Mouse (Mus musculus): ENCODE measurements at regions not wholly inside any gene's neighbourhood (a gene's known extent, or its start where the extent isn't known, plus 50 kb on each side); places are given as distances from the start of the nearest gene placed in this dataset.

DNA sequence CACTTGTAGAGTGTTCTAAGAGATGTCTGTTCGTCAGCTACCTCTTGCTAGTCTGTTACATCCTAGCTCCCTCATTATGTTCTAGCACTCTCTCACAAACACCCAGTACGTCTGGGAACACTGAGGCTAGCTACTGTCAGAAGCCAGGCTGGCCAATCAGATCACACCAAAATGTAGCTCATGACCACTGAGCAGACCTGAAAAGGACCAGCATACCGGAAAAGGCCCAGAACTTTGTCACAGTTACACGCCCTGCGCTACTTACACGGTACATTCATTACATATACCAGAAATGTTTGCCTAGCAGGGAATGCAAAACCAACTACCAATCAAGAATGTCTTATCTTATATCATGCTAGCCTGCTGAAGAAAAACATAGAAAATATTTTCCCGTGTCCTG lies 216.5 kb upstream of the Foxq1 start:
- H3K27ac ChIP-seq (ENCODE audit: control insufficient read depth, low read depth, low read length) = no peak overlapping the region
- DNase-seq (ENCODE audit: low read depth, low spot score) = no peak
- H3K9me3 ChIP-seq (replicated peaks; ENCODE audit: insufficient read depth, low read length) = no peaks in the 10 kb centered on the region
- no peaks in the 10 kb centered on the region for H3K79me2 ChIP-seq (ENCODE audit: control insufficient read depth, insufficient read depth, low read length, poor library complexity)
- TF ChIP-seq E2F4 (IDR thresholded peaks at IDR 0.05; ENCODE audit: borderline replicate concordance, low read depth, low read length) (no peak), MYB (IDR thresholded peaks at IDR 0.05; ENCODE audit: low read depth, low read length) (no peak), USF1 (IDR thresholded peaks at IDR 0.05; ENCODE audit: low read depth, low read length) (no peak), NRF1 (IDR thresholded peaks at IDR 0.05; ENCODE audit: insufficient read depth, low read depth, low read length, poor library complexity, severe bottlenecking) (no peak), GATA1 (IDR thresholded peaks at IDR 0.05; ENCODE audit: low read depth, low read length) (no peak), MYC (IDR thresholded peaks at IDR 0.05; ENCODE audit: low read depth, low read length) (no peak), HCFC1 (IDR thresholded peaks at IDR 0.05; ENCODE audit: low read depth, low read length) (no peak), SMC3 (IDR thresholded peaks at IDR 0.05; ENCODE audit: low read depth, low read length) (no peak), KAT2A (conservative IDR thresholded peaks at IDR 0.05; ENCODE audit: low read depth, low read length) (no peak), ZMIZ1 (IDR thresholded peaks at IDR 0.05; ENCODE audit: low read depth, low read length) (no peak), GABPA (IDR thresholded peaks at IDR 0.05; ENCODE audit: low read depth, low read length) (no peak), TAL1 (IDR thresholded peaks at IDR 0.05; ENCODE audit: low read length) (no peak), CHD1 (IDR thresholded peaks at IDR 0.05; ENCODE audit: low read depth, low read length) (no peak), POLR2A (IDR thresholded peaks at IDR 0.05; ENCODE audit: control insufficient read depth in 1 of 2, insufficient read depth in 1 of 2, low read depth in 1 of 2, low read length in 2 of 2, poor library complexity in 1 of 2) (no peak), MAZ (IDR thresholded peaks at IDR 0.05; ENCODE audit: low read depth, low read length) (no peak), ETS1 (IDR thresholded peaks at IDR 0.05; ENCODE audit: low read depth, low read length) (no peak), SIN3A (IDR thresholded peaks at IDR 0.05; ENCODE audit: low read length) (no peak), MAFK (IDR thresholded peaks at IDR 0.05; ENCODE audit: borderline replicate concordance, low read depth, low read length) (no peak), ELF1 (IDR thresholded peaks at IDR 0.05; ENCODE audit: low read depth, low read length) (no peak)
- no peaks in the 10 kb centered on the region for H3K27me3 ChIP-seq (ENCODE audit: control insufficient read depth in 1 of 2, insufficient read depth in 2 of 2, low read length in 2 of 2)
- no peaks in the 10 kb centered on the region for H3K36me3 ChIP-seq (ENCODE audit: control insufficient read depth in 1 of 2, insufficient read depth in 2 of 2, low read length in 2 of 2)
- H3K4me1 ChIP-seq (ENCODE audit: control insufficient read depth in 1 of 2, insufficient read depth in 2 of 2, low read length in 2 of 2) = no peaks in the 10 kb centered on the region
- no peak overlapping the region for H3K4me3 ChIP-seq (ENCODE audit: control insufficient read depth in 1 of 2, insufficient read depth in 1 of 2, low read depth in 2 of 2, low read length in 2 of 2)
- H3K9ac ChIP-seq (ENCODE audit: control insufficient read depth, low read depth, low read length, poor library complexity, severe bottlenecking) = no peak overlapping the region

DNA sequence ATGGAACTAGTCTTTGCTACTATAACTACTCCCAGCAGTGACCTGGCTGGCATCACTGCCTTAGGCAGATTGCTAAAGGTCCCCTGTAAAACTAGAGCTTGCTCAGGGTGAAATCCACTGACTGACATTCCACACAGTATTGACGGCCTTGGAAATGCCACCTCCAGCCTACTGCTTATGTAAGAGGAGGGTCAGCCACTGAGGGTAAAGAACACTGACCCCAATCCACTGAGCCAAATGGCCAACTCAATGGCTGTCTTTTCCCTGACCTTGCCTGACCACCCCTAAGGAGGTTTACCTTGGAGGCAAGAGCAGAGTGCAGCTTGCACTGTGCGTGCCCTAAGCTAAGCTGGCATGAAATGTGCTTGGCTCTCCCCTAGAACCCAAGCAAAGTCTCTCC lies 216.0 kb upstream of the Foxq1 start:
- H3K27ac ChIP-seq (ENCODE audit: control insufficient read depth, low read depth, low read length) = no peak overlapping the region
- DNase-seq (ENCODE audit: low read depth, low spot score) = no peak
- H3K4me1 ChIP-seq (ENCODE audit: control insufficient read depth in 1 of 2, insufficient read depth in 2 of 2, low read length in 2 of 2) = no peaks in the 10 kb centered on the region
- no peak overlapping the region for H3K4me3 ChIP-seq (ENCODE audit: control insufficient read depth in 1 of 2, insufficient read depth in 1 of 2, low read depth in 2 of 2, low read length in 2 of 2)
- no peaks in the 10 kb centered on the region for H3K36me3 ChIP-seq (ENCODE audit: control insufficient read depth in 1 of 2, insufficient read depth in 2 of 2, low read length in 2 of 2)
- no peak overlapping the region for H3K9ac ChIP-seq (ENCODE audit: control insufficient read depth, low read depth, low read length, poor library complexity, severe bottlenecking)
- no peaks in the 10 kb centered on the region for H3K9me3 ChIP-seq (replicated peaks; ENCODE audit: insufficient read depth, low read length)
- no peaks in the 10 kb centered on the region for H3K79me2 ChIP-seq (ENCODE audit: control insufficient read depth, insufficient read depth, low read length, poor library complexity)
- no peaks in the 10 kb centered on the region for H3K27me3 ChIP-seq (ENCODE audit: control insufficient read depth in 1 of 2, insufficient read depth in 2 of 2, low read length in 2 of 2)
- TF ChIP-seq CTCF (IDR thresholded peaks at IDR 0.05 in 2 of 3, conservative IDR thresholded peaks at IDR 0.05 in 1 of 3; ENCODE audit: control insufficient read depth in 1 of 3, insufficient read depth in 1 of 3, low read depth in 2 of 3, low read length in 3 of 3, poor library complexity in 1 of 3, severe bottlenecking in 1 of 3) (no peak), ZNF384 (IDR thresholded peaks at IDR 0.05; ENCODE audit: low read depth, low read length) (no peak), MYB (IDR thresholded peaks at IDR 0.05; ENCODE audit: low read depth, low read length) (no peak), MAFK (IDR thresholded peaks at IDR 0.05; ENCODE audit: borderline replicate concordance, low read depth, low read length) (no peak), CHD1 (IDR thresholded peaks at IDR 0.05; ENCODE audit: low read depth, low read length) (no peak), RAD21 (IDR thresholded peaks at IDR 0.05; ENCODE audit: low read depth, low read length) (no peak), JUND (IDR thresholded peaks at IDR 0.05; ENCODE audit: low read depth, low read length) (no peak), UBTF (IDR thresholded peaks at IDR 0.05; ENCODE audit: borderline replicate concordance, insufficient read depth, low read depth, low read length) (no peak), MAX (IDR thresholded peaks at IDR 0.05; ENCODE audit: low read length) (no peak), SMC3 (IDR thresholded peaks at IDR 0.05; ENCODE audit: low read depth, low read length) (no peak), ETS1 (IDR thresholded peaks at IDR 0.05; ENCODE audit: low read depth, low read length) (no peak), POLR2A (IDR thresholded peaks at IDR 0.05; ENCODE audit: control insufficient read depth in 1 of 2, insufficient read depth in 1 of 2, low read depth in 1 of 2, low read length in 2 of 2, poor library complexity in 1 of 2) (no peak), POLR2AphosphoS5 (IDR thresholded peaks at IDR 0.05; ENCODE audit: borderline replicate concordance, low read depth, low read length) (no peak), BHLHE40 (IDR thresholded peaks at IDR 0.05; ENCODE audit: borderline replicate concordance, low read depth, low read length) (no peak), USF1 (IDR thresholded peaks at IDR 0.05; ENCODE audit: low read depth, low read length) (no peak), MAZ (IDR thresholded peaks at IDR 0.05; ENCODE audit: low read depth, low read length) (no peak), USF2 (IDR thresholded peaks at IDR 0.05; ENCODE audit: borderline replicate concordance in 1 of 2, insufficient read depth in 1 of 2, low read depth in 1 of 2, low read length in 2 of 2) (no peak), TBP (IDR thresholded peaks at IDR 0.05; ENCODE audit: low read depth, low read length) (no peak), E2F4 (IDR thresholded peaks at IDR 0.05; ENCODE audit: borderline replicate concordance, low read depth, low read length) (no peak)
